Mouse (Mus musculus) brain, embryonic 18.5 days (tissue): Measurements from ENCODE around the gene Iqch.
"Not testable (repeated sequence)": the region's sequence is repeated elsewhere in the genome, so short reads cannot be mapped to it uniquely, and the experiment has no call there.

Experiments used
- DNase-seq: peaks from one replicate; pipeline ENCODE4 v3.0.0-alpha.2; 2012; ENCODE audit warnings: low read depth, low spot score

The Iqch gene

DNA sequence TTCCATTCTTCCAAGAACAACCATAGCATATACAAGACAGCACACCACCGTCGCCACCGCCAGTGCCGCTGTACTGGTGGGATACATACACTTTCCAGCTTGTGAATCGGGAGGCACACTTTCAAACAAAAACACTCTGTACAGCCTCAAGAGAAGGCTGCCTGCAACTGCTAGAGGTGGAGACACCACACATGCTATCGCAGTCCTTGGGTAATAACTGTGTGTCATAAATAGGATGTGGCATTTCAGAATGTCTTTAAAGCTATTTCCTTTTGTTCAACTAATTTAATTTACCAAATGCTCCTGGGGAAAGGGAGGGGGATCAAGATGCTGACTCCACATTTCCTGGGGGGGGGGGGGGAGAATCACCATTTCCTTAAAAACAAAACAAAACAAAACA is 34.0 kb downstream of the Iqch start:
- no peak for DNase-seq

DNA sequence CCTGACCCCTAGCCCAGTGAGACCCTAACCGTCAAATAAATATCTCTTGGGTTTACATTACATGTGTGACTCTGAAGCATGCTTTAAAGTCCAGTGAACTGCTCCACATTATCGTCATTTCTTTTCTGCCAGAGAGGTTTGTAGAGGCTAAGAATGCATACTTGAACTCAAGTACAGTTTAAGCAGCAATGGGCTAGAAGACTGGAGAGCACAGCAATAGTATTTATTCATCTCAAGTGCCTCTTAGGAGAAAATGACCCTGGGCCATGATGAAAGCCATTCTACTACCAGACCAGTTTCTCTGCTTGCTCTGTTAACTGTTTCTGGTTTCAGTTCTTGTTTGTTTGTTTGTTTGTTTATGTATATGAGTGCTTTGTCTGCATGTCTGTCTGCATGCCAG is 38.9 kb downstream of the Iqch start:
- no peak for DNase-seq

DNA sequence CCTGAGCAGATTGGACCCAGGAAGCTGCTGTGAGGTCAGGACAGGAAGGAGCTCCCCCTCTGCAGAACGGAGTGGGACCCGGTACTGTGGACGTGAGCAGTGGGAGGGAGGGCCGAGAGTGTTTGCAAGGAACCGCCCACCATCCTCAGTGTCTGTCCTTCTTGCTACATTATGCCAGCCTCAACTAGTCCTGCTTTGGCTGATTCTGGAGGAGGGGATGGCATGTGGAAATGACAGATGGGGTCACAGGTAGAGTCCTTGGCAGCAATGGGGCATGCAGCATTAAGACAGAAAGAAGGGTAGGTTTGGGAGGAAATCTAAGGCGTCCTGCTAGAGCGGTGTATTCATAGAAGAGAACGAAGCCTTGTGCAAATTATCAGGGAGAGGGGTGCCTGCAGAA is 40.4 kb downstream of the Iqch start:
- DNase-seq, result no peak

DNA sequence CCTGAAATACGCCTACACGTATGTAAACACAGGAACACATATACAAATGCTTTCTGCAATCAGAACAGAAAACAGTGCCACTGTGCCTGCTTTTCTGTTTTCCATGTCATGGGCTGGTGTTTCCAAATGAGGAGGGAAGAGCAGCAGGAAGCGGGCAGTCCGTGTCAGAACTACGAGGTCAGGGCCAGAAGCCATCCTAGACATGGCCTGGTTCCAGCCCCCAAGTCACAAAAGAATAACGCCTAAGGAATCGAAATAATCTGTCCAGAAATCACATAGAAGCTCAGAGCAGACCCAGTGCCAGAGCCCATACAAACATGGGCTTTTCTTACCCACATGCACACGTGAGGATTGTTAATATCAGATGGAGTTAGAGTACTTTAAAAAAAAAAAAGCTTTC is 45.4 kb downstream of the Iqch start:
- no peak for DNase-seq

DNA sequence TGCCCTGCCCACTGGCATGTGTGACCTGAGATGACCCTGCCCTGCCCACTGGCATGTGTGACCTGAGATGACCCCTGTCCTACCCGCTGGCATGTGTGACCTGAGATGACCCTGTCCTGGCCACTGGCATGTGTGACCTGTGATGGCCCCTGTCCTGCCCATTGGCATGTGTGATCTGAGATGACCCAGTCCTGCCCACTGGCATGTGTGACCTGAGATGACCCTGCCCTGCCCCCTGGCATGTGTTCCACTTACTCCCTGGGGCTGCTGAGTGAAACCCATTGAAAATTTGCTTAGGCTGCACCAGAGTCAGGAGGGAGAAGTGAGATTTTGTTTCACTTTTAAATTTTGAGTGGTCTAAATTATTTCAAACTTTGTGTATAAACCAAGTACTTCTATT is 46.0 kb downstream of the Iqch start:
- DNase-seq, result no peak

DNA sequence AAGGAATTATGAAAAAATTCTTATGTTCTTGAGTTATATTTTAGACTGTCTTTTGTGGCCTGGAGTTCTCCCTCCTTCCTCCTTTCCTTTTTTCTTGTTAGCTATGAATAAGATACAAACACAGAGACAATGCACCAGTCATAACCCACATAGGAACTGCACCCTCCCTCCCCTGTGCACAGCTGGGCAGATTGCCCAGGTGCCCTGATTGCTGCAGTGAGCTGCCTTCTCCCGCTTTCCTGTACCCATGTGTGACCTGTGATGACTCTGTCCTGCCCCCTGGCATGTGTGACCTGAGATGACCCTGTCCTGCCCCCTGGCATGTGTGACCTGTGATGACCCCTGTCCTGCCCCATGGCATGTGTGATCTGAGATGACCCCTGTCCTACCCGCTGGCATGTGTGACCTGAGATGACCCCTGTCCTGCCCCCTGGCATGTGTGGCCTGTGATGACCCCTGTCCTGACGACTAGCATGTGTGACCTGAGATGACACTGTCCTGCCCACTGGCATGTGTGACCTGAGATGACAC is 46.8 kb downstream of the Iqch start:
- DNase-seq, result no peak

DNA sequence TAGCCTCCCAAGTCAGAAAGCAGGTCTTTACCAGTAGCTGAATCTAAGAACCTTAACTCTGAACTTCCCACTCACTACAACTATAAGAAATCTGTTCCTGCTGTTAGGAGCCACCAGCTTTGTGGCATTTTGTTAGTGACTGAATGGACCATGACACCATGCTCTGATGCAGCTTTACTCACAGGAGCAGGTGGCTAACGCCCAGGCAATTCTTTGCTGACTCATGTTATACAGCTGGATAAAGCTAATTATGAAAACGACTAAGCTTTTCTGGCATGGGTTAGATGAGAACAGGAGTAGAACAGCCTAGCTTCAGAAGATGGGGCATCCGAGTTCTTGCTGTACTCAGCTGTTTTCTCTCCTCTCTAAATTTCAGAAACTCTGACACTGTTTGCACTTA is 48.7 kb downstream of the Iqch start:
- no peak for DNase-seq

DNA sequence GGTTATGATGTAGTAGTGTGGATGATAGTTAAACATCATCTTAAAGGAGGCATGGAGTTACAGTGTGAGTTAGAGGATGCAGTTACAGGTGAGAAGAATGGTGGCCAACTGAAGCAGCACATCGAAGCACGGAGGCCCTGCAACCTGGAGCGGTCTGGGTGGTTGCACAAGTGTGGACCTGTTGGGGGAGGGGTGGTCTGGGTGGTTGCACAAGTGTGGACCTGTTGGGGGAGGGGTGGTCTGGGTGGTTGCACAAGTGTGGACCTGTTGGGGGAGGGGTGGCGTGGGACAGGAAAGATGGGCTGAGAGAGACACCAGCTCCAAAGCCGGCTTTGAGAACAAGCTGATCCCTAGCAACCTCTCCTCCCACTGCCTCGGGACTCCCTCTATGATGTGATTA is 51.6 kb downstream of the Iqch start:
- not testable (repeated sequence) for DNase-seq

DNA sequence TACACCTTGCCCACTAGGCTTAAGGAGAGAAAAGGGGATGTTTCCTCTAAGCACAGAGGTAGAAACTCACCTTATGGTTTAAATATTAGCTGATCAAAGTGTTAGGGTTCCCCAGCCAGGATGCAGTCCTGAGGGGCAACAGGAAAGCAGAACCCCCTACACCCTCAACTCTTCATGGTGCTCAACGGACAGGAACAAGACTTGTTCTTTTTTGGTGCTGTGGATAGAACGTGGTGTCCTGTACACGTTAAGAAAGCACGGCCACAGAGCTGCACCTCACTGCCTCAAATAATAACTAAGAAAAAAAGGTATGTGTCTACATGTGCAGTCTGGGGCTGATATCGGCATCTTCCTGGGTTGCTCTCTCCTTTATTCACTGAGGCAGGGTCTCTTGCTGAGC is 53.3 kb downstream of the Iqch start:
- DNase-seq, result no peak

DNA sequence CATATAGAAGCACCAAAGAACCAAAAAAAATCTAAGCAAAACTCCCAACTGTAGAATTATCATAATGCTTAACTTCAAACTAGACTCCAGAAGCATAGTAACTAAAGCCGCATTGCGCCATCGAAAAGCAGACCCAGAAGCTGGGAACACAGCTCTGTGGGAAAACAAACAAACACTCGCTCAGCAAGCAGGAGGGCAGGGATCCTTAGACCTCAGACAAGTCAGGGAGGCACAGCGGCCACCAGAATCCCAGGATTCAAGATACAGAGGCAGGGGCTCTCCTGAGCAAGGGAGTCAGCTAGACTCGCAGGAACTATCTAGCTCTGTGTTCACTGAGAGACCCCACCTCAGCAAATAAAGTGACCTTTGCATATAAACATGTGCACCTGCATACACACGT is 60.4 kb downstream of the Iqch start:
- DNase-seq, result no peak

DNA sequence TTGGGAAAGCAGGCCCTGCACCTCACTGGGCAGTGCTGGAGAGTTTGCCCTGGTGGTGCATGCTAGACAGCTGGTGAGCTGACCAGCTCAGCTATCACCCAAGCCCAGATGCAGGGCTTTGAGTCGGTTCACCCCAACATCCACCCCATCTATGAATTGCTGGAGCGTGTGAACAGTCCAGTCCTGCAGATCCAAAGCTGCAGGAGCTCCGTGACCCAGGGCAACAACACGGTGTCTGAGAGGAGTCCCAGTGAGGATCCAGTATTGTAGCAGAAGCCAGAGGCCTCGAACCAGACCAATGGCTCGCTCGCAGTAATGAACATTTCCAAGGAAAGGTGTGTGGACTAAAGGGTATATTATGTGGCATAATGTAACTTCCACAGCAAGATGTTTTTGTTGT is 61.0 kb downstream of the Iqch start:
- DNase-seq, result no peak

DNA sequence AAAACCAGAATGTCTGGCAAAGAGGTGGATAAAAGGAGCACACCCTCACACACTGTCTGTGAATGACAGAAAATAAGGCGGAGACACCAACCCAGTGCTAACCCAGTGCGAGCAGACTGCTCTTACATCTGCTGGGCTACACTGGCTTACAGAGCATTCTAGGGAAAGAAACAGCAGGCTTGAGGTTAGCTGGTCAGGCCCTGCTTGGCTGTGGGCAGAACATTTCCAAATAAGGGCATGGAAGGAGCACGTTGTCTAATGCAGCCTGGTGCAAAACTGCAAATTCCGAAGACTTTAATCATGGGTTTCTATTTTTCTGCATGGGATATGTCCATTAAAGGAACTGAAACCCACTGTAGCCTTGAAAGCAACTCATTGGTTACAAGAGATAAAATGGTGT is 64.8 kb downstream of the Iqch start:
- DNase-seq, result no peak

DNA sequence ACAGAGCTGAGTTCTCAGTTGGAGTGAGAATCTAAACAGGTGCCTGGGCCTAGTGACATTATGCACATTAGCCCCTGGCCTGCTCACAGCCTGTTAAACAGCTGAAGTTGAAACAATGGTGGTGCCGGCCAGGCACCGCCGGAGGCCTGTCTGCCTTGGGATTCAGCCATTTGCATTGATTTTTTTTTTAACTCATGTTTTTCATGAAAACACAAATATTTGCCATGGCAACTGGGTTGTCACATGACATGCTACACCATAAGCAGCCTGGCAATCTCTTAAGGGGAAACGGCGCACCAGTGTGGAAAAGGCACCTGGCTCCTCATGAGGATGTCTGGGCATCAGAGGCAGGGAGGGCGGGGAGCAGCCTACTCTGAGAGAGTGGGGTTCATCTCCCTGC is 67.3 kb downstream of the Iqch start:
- peak; percentile 60 for DNase-seq

DNA sequence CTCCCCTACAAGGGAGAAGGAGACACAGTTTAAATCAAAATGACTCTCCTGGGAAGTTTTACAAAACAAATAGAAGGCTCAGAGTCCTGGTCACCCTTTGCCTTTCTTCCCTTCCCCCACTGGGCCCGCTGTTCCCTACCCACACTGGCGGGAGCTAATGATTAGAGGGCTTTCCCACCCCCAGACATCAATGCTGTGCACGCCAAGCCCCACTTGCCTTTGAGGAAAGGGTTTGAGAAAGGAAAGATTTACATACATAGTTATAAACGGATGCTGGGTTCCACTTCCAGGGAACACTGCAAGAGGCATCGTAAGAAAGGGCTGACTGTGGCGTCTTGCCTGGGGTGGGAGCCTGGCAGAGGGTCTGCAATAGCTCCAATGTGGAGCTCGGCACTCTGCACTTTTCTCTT is 67.9 kb downstream of the Iqch start:
- no peak for DNase-seq

DNA sequence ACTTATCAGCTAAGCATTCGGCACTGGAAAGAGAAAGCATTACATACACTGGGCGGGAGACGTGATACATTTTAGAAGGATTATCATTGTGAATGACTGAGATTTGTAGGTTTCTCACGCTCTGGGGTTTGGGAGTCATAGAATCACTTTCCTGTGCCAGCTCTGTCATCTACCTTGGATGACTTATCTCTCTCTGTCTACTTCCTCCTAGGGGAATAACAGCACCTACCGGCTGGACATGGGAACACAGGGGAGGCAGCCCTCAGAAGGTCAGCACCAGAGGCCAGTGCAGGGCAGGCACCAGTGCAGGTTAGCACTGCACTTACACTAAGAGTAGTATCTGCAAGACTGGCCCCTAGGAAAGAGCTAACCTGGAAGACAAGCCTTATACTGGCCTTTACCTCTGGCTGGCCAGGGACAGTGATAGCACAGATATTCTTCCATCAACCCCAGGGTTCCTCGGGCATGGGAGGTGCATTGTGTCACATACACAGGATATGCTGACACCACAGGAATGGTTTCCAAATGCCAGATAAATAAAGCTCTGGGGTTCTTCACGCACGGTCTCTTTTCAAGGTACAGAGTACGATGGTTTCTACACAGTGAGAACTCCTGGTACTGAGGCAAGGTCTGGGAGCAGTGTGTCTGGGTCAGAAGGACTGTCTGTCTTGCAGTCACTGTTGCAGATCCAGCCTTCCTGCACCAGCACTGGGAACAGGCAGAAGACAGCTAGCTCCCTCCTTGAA is 69.2 kb downstream of the Iqch start:
- no peak for DNase-seq

DNA sequence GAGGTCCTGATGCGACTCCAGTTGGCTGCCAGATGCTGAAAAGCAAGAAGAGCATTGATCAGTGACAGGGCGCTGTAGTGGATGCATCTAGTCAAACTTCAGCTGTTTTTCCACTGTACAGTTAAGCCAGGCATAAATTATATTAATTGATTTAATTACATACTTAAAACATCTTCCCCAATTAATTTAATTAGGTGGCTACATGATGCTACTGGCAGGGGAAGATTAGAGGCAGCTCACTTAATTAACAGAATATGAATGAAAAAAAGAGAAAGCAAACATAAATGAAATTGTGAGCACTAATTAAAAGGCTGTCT is 78.4 kb downstream of the Iqch start:
- DNase-seq, result no peak

DNA sequence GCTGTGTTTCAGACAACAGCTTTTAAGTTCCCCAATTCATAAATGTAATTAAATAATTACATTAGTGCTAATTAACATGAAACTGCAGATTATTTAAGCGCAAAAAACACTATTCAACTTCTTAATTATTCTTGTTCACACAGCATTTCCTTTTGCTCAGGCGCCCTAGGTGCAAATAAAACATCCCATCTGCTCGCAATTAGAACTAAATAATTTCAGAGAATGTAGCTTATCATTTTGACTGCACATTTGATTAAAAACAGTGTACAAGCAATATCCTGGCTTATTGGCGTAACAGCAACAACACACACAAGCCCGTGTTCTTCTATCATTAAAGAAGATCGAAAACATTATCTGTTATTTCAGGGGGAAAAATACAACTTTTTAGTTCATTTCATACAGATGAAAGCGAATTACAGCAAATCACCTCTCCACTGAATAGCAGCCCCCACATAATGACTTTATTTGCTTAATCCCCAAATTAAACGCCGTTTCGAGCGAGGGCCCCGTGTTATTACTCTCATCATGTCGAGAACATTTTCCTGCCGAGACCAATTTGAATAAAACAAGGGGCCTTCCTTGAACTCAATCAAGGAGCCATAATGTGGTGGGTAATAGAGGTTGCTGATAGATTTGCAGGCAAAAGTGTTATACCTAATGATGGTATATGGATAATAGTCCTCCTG is 78.9 kb downstream of the Iqch start:
- no peak for DNase-seq

DNA sequence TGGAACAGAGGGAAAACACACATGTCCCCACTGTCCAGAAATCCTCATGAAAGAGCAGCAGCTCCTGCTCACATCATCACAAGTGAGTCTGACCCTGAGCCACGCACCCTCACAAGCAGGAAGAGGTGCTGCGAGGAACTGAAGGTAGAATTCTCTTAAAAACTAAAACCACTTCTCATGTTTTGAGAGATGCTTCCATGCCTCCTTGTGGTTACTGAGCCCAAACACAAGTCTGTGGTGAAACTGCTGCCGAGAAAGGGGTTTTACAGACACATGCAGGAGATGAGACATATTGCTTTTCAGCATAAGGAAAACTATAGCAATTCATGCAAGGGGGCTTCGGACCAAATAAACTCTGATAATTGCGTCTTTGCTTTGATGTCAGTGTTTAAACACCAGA is 89.4 kb downstream of the Iqch start:
- DNase-seq, result no peak

DNA sequence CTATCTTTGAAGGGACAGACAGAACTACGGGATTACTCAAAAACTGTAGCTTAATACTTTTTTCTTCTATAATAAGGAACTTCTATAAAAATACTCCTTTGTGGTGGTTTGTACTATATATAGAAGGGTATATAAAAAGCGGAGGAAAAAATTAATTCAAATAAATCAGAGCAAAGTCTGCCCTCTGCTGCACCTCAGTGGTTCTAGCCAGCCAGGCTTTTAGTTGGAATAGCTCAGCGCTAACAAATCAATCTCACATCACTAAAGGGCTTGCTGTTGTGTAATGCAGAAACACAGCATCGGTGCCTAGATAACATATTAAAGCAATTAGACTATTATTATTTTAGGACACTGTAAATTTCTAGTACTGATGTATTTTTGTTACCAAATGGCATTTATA is 91.3 kb downstream of the Iqch start:
- no peak for DNase-seq

DNA sequence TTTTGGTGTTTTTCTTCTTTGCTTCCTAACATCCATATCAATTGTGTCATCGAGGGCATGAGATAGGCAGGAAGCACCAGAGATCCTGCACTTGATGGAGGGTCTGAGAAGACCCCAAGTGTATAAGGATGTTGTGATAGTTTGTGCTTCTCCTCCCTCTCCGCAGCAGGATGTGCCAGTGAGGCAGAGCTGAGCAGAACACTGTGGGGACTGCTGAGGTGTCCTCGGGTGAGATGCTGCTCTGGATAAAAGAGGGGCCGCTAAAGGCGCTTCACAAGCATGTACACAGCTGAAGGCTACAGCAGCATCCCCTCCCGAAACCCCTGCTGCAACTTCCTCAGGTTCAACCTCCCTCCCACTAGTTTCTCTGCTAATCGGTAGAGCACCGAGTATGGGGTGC is 95.2 kb downstream of the Iqch start:
- no peak for DNase-seq

DNA sequence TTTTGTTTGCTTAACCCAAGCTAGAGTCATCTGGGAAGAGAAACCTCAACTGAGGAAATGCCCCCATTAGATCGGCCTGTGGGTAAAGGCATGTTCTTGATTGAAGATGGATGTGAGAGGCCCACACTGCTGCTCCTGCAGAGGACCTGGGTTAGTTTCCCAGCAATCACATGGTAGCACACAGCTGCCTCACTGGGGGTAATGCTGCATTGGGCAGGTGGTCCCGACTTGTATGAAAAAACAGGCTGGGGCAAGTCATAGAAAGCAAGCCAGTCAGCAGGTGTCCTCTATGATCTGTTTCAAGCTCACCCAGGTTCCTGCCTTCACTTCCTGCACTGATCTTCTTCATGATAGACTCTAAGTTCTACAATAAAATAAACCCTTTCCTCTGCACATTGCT is 98.4 kb downstream of the Iqch start:
- no peak for DNase-seq

DNA sequence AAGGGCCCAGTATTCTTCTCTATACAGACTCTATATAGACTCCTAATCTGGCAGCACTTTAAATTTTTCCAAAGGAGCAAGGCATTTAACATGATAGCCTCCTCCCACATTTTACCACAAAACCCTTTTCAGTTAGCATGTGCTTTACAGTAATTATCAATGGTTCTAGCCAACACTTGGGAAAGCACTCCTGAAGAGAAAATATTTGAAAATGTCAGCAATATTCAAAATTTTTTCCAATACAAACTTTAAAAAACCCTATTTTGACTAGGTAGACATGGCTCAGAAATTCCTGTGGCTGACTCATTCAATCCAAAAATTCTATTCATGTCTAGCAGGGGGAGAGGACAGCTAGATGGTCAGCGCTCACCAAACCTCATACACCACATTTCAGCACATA is 100.8 kb downstream of the Iqch start:
- no peak for DNase-seq

DNA sequence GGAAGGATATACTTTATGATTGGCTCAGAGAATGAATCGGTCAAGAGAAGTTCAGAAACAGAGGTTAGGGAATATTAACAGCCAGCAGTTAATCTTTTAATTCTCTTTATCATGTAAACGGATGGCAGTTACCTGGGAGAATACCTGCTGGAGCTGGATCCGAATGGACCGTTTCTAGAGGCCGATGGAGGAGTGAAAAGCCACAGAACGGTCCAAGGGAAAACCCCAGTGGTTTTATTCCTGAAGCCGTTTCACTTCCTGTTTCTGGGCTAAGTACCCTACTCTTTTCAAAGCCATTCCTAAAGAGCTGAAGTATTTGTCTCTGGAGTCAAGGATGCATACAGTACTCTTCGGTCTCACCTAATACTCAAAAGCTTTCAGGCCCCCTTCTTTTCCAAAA is 102.4 kb downstream of the Iqch start:
- no peak for DNase-seq

DNA sequence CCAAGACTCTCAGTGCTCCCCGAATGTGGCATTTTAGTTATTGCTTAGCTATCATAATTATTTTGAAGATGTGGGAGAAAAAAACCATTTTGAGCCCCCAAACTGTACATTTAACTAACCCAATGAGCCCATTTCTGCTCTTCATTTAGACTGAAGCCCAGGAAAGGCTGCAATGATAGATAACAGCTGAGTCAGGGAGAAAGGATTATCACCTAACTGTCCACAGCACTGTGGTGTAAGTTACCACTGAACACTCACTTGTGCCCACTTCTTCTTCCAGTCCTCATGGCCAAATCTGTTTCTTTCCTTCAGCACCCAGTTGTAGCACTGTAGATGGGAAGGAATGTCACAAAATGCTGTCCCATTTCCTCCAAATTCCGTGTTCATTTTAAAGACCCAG is 106.5 kb downstream of the Iqch start:
- DNase-seq, result no peak
